Mouse (Mus musculus): ENCODE measurements at regions not wholly inside any gene's neighbourhood (a gene's known extent, or its start where the extent isn't known, plus 50 kb on each side); places are given as distances from the start of the nearest gene placed in this dataset.

GRCm38 (mm10) chr13:44404010-44404575 lies 325.2 kb upstream of the Jarid2 start:
- DNase-seq (ENCODE audit: low spot score) = no peak

DNA sequence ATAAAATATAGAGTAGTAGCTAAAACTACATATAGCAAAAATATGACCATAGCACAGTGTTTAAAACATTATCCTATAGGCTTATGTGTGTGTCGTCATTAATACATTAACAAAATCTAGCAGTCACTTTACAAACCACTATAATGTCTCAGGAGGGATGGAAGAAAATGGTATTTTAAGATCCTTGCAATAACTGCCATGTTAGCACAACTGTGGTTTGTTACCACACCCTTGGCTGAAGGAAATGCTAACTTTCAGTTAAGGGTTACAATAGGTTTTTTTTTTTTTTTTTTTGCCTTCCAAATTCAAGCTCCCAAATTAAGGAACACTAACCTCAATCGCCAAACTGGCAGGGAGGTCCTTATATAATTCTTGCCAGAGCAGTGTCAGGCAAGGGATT lies 322.0 kb upstream of the Jarid2 start:
- DNase-seq (ENCODE audit: low spot score) = no peak

DNA sequence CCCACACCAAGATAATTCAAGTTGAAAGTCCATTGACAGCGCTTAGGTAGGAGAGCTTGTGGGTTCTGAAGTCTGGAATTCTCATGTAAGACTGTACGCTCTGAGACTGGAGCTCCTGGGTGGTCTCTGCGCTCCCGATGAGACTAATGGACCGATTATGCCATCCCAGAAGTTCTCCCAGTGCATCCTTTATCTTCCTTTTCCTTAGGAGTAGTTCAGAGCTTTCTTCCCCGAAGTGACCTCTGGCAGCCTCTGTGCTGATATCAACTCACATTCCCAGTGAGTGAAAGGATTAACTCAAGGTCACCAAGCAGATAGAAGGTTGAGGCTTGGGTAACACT lies 320.7 kb upstream of the Jarid2 start:
- no peak for DNase-seq (ENCODE audit: low spot score)

- peak; percentile 15 for DNase-seq (ENCODE audit: low spot score)
Observed at GRCm38 (mm10) chr13:44408960-44409719, 320.1 kb upstream of the Jarid2 start.

- no peak for DNase-seq (ENCODE audit: low spot score)
Observed at GRCm38 (mm10) chr13:44409720-44410047, 319.6 kb upstream of the Jarid2 start.

- no peak for DNase-seq (ENCODE audit: low spot score)
Observed at GRCm38 (mm10) chr13:44411781-44412496, 317.3 kb upstream of the Jarid2 start.

- no peak for DNase-seq (ENCODE audit: low spot score)
Observed at GRCm38 (mm10) chr13:44413305-44413704, 316.0 kb upstream of the Jarid2 start.

DNA sequence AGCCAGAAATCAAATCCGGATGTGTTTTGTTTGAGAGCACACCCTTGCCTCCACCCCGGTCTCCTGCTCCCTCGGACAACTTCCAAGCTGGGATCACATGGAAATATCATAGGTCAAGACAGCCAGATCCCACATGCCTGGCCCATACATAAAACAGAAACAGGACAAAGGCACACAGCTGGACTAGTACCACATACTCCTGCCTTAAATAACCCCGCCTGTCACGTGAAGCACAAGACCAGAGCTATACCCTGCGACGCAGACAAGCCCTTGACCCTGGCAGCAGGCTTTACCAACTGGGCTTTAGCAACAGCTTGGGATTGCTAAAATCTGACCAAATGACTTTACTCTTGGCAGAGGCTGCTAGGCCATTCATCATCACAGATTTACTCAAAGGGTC lies 313.3 kb upstream of the Jarid2 start:
- no peak for DNase-seq (ENCODE audit: low spot score)

DNA sequence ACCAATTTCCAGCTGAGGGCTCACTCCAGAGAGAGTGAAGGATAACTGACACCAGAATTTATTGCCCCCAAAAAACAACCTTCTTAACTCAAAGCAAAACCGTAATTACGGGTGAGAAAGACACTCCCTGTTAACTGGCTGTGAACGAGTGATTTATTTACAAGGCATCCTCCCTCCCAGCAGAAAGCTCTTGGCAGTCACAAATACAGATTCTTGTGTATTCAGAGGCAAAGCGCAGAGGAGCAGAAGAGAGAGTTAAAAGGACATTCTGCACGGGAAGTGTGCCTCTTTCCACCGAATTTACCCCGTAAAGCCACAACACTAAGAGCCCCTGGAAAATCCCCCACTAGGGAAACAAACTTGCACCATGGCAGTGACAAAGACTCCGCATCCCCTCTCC lies 312.3 kb upstream of the Jarid2 start:
- no peak for DNase-seq (ENCODE audit: low spot score)

DNA sequence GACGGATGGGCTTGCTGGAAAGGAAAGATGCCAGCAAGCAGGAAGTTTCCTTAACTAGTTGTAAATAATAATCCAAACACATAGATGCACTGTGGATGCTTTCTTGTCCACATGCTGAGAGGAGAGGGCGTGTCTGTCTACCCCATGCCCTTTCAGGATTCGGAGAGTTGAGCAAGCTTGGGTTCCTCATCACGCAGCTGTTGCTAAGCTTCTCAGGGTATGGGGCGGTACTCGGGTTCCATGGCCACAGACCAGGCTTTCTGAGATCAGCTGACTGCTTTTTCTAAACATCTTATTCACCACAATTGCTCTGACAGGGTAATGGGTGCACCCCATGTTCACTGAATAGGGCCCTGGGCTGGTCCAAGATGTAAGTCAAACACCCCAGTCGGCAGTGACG lies 310.2 kb upstream of the Jarid2 start:
- DNase-seq (ENCODE audit: low spot score) = no peak

DNA sequence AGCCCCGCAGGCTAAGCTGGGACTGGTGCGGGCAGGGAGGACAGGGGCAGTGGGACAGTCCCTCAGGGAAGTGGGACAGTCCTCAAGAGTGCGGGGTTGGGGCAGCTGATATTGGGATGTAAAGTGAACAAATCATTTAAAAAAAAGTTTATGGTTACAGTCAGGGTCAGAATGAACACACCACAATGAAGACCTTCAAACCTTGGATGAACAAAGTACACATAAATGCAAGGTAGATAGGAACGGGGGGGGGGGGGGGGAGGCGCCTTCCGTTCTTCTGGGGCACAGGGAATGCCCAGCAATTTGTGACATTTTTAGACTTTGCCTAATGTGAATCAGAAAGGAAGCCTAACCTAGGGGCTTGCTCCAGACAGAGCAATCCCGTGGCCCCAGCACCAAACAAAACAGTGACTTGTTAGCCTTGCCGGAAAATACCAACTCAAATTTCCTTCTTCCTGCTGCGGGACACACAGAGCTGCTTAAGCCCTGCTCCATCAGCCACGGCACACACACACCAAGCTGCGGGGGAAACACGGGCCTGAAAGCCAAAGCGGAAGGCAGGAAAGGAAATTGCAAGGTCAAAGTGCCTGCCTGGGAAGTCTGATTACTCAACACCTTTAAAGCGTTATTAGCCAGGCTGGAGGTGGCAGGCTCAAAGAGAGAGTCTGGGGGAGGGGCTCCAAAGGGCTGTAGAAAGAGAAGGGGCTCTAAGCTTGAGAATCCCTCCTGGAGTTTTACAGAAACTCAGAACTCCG lies 309.6 kb upstream of the Jarid2 start:
- no peak for DNase-seq (ENCODE audit: low spot score)

DNA sequence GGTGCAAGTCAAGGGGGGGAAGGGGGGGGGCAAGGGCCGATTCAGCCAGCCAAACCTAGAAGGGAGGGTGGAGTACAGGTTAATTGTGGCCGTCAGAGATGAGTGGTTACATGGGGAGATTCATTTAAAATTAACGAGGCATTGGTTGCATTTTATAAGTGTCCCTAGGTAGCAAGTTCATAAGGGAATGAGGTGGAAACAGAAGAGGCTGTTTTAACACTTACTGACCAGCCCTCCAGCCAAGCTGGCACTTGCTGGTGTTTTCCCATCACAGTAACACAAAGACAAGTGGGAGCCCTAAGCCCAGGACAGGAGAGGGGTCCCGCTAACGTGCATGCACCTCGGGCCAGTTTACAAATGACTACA lies 309.1 kb upstream of the Jarid2 start:
- DNase-seq (ENCODE audit: low spot score) = no peak

GRCm38 (mm10) chr13:44420941-44421340 lies 308.3 kb upstream of the Jarid2 start:
- no peak for DNase-seq (ENCODE audit: low spot score)

- no peak for DNase-seq (ENCODE audit: low spot score)
Observed at GRCm38 (mm10) chr13:44421426-44421825, 307.8 kb upstream of the Jarid2 start.

DNA sequence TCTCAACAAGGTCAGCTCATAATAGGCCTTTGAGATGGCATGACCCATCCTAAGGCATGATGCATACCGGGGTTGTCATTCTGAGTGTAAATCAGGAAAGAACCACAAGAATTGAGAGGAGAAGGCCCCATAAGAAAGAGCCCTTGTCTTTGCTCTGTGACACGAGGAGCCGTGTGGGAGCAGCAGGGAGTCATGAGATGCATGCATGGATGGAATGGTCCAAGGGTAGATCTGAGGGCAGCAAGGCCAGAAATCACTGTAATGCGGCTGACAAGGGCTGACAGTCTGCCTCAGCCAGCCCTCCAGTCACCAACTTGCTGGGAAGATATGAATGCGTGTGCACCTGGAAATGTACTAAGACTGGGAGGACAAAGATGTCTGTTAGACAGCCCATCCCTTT lies 307.4 kb upstream of the Jarid2 start:
- no peak for DNase-seq (ENCODE audit: low spot score)

- DNase-seq (ENCODE audit: low spot score) = no peak
Observed at GRCm38 (mm10) chr13:44430492-44430891, 298.8 kb upstream of the Jarid2 start.

DNA sequence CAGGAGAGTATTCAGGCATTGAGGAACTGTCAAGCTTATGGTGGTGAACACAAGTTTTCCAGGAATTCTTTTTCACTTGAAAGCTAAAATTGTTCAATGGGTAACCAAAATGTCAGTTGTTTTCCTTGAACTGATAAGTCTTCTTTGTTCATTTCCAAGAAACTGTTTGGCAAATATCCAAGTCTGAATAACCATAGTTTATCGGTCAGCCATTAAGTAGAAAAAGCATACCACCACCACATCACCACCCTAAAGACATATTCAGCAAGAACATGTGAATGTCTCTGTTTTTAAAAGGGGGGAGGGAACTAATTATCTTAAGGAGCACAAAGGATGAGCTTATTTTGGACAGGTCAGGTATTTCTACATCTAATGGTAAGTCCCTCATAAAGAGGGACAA lies 291.6 kb upstream of the Jarid2 start:
- no peak for DNase-seq (ENCODE audit: low spot score)

DNA sequence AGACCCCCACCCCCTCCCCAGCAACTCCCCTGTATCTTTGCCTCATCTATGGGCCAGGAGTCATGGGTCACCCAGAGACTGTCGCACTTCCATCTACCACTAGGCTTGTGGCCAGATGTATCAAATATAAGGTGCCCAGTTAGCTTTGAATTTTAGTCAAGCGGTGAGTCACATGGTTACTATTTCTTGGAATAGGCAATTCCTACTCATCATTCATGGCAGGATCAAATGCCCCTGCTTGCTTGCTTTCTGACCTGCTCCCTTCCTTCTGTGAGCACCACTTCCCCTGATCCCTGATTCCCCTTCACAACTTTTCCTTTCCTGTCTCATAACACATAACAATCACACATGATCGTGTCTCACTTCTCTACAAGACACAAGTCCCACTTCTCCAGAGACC lies 288.2 kb upstream of the Jarid2 start:
- DNase-seq (ENCODE audit: low spot score) = no peak

GRCm38 (mm10) chr13:44449216-44449830 lies 280.0 kb upstream of the Jarid2 start:
- no peak for DNase-seq (ENCODE audit: low spot score)

DNA sequence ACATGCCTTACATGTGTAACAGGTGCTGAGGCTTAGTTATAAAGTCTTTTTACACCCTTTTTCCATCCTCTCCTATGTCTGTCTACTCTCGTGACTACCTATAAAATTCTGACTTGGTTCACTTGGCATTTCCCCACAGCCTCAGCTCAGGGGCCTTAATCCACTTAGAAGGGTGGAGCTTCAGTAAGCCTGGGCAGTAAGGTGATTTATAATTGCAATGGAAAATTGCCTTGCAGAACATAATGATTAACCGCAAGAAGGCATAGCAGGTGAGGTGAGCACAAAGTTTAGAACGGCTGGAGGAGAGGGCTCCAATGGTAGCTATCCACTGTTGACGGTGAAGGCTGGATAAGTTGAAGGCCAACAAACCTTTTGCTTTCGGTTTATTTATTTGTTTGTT lies 278.1 kb upstream of the Jarid2 start:
- DNase-seq (ENCODE audit: low spot score) = no peak

DNA sequence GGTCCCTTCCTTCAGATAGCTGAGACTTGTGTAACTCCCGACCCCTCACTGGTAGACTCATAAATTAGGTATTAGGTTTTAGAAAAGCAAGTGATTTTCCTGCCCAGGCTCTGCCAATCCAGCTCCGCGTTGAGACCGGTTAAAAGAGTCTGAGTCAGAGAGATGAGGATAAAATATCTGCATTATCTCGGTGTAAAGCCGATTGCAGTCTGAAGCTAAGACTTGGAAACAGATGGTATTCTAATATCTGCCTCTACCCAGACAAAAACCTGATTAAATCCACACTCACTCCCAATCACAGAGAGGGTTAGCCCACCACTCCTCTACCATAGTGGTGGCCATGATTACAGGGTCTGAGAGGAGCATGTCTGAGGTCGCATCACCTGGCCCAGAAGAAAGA lies 276.1 kb upstream of the Jarid2 start:
- DNase-seq (ENCODE audit: low spot score) = no peak

DNA sequence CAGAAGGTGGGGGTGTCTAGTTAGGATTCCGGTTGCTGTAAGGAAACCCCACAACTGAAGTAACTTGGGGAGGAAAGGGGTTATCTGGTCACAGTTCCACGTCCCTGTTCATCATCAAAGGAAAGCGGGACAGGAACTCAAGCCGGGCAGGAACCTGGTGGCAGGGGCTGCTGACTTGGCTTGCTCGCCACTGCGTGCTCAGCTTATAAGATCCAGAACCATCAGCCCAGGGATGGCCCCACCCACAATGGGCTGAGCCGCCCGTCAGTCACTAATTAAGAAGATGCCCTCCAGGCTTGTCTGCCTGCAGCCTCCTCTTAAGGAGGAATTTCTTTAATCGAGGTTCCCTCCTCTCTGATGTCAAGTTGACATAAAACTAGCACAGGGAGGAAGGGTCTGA lies 275.1 kb upstream of the Jarid2 start:
- DNase-seq (ENCODE audit: low spot score) = no peak

DNA sequence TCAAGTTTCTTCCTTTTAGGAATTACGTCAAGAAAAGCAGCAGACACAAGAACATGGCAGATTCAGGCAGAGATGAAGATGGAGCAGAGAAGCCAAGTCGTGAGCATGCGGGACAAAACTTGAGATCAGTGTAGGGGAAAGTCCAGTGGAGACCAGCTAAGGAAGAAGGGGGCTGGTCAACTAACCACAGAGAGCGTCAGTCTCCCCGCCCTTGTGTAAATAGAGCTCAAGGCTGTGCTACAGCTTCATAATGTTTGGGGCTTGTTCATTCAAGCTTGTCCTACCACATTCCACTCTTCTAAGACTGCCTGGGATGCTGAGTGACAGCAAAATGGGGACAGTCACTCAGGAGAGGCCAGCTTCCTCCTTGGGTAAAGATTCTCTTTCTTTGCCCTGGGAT lies 274.1 kb upstream of the Jarid2 start:
- DNase-seq (ENCODE audit: low spot score) = no peak

Measured in urinary bladder, postnatal 25 days (tissue).